Mouse (Mus musculus): Measurements from ENCODE around the gene Hnrnph3. TPM values are rescaled to one million over a fixed set of nuclear protein-coding genes. Genes with fewer than 3 reads are reported as not detected.

The Hnrnph3 gene
- polyA plus RNA-seq, 1 experiment from 2014 or later: 116 TPM

- peaks cover 27% of the 10 kb centered on the region for H3K36me3 ChIP-seq (ENCODE audit: insufficient read depth, low read length)
- H3K9ac ChIP-seq (replicated peaks; ENCODE audit: low read length): no peak overlapping the region
- no peak overlapping the region for H3K4me2 ChIP-seq (replicated peaks; ENCODE audit: low read depth, low read length)
- ATAC-seq (ENCODE audit: low FRiP score, low TSS enrichment): peak; percentile 69
- no peak overlapping the region for H3K27ac ChIP-seq (ENCODE audit: low read length)
- H3K4me3 ChIP-seq (ENCODE audit: low read length): no peak overlapping the region
- H3K4me1 ChIP-seq (ENCODE audit: insufficient read depth, low read length): no peaks in the 10 kb centered on the region
- 65% methylated on average over 16 of the region's 16 CpGs for WGBS
- H3K9me3 ChIP-seq (ENCODE audit: low read length): no peaks in the 10 kb centered on the region
- no peaks in the 10 kb centered on the region for H3K27me3 ChIP-seq (ENCODE audit: insufficient read depth, low read length)
These were observed 52.2 kb downstream of the Hnrnph3 start for GRCm38 (mm10) chr10:62971821-62972220.

GRCm38 (mm10) chr10:62966291-62966690 is 57.7 kb downstream of the Hnrnph3 start:
- Histone ChIP-seq H3K4me2 (replicated peaks; ENCODE audit: low read depth, low read length) (no peak overlapping the region), H3K4me1 (ENCODE audit: insufficient read depth, low read length) (no peaks in the 10 kb centered on the region), H3K4me3 (ENCODE audit: low read length) (no peak overlapping the region), H3K9me3 (ENCODE audit: low read length) (no peaks in the 10 kb centered on the region), H3K36me3 (ENCODE audit: insufficient read depth, low read length) (peaks cover 62% of the 10 kb centered on the region), H3K27me3 (ENCODE audit: insufficient read depth, low read length) (no peaks in the 10 kb centered on the region), H3K27ac (ENCODE audit: low read length) (peak overlapping the region; percentile 38; the same call in 1 of the 2 replicates), H3K9ac (replicated peaks; ENCODE audit: low read length) (no peak overlapping the region)
- ATAC-seq (ENCODE audit: low FRiP score, low TSS enrichment): peak; percentile 75
- WGBS: 66% methylated on average over 15 of the region's 15 CpGs

- Histone ChIP-seq H3K36me3 (ENCODE audit: insufficient read depth, low read length) (peaks cover 64% of the 10 kb centered on the region), H3K27ac (ENCODE audit: low read length) (no peak overlapping the region), H3K4me3 (ENCODE audit: low read length) (no peak overlapping the region), H3K9ac (replicated peaks; ENCODE audit: low read length) (no peak overlapping the region), H3K9me3 (ENCODE audit: low read length) (no peaks in the 10 kb centered on the region), H3K27me3 (ENCODE audit: insufficient read depth, low read length) (no peaks in the 10 kb centered on the region), H3K4me1 (ENCODE audit: insufficient read depth, low read length) (no peaks in the 10 kb centered on the region), H3K4me2 (replicated peaks; ENCODE audit: low read depth, low read length) (no peak overlapping the region)
- no peak for ATAC-seq (ENCODE audit: low FRiP score, low TSS enrichment)
- 89% methylated on average over 11 of the region's 11 CpGs for whole genome bisulfite sequencing
These were observed 58.2 kb downstream of the Hnrnph3 start for GRCm38 (mm10) chr10:62965796-62966195.

Other genes starting within 250 kb of the Hnrnph3 start
- gene Ccar1, start 231.9 kb downstream of the Hnrnph3 start, polyA plus RNA-seq (2015; fragmentation: Nextera tagmentation; extraction: Ambion mirVana): 148 and 149 TPM in 2 replicates
- gene Tet1, start 115.2 kb downstream of the Hnrnph3 start, polyA plus RNA-seq (2015; fragmentation: Nextera tagmentation; extraction: Ambion mirVana): 23.4 and 28.4 TPM in 2 replicates
- 19.0 and 19.4 TPM in 2 replicates for gene Slc25a16, start 103.6 kb downstream of the Hnrnph3 start, polyA plus RNA-seq (2015; fragmentation: Nextera tagmentation; extraction: Ambion mirVana)
- gene Dna2, start 77.2 kb downstream of the Hnrnph3 start, polyA plus RNA-seq (2015; fragmentation: Nextera tagmentation; extraction: Ambion mirVana): 16.6 and 19.7 TPM in 2 replicates
- 22.7 and 23.0 TPM in 2 replicates for gene Rufy2, start 44.0 kb downstream of the Hnrnph3 start, polyA plus RNA-seq (2015; fragmentation: Nextera tagmentation; extraction: Ambion mirVana)
- gene Pbld2, start 98 bp upstream of the Hnrnph3 start, polyA plus RNA-seq (2015; fragmentation: Nextera tagmentation; extraction: Ambion mirVana): 5.0 and 6.1 TPM in 2 replicates
- gene Pbld1, start 35.9 kb upstream of the Hnrnph3 start, polyA plus RNA-seq (2015; fragmentation: Nextera tagmentation; extraction: Ambion mirVana): 9.6 and 10.6 TPM in 2 replicates
- gene Atoh7, start 75.4 kb upstream of the Hnrnph3 start, polyA plus RNA-seq (2015; fragmentation: Nextera tagmentation; extraction: Ambion mirVana): not detected in 2 replicates
- 0.10 and 0.18 TPM in 2 replicates for gene Mypn, start 179.7 kb upstream of the Hnrnph3 start, polyA plus RNA-seq (2015; fragmentation: Nextera tagmentation; extraction: Ambion mirVana)
- gene Herc4, start 219.6 kb upstream of the Hnrnph3 start, polyA plus RNA-seq (2015; fragmentation: Nextera tagmentation; extraction: Ambion mirVana): 39.7 and 43.0 TPM in 2 replicates

Data from kidney, embryonic 16.5 days (tissue).